Mouse (Mus musculus) stomach, postnatal 0 days (tissue): Measurements from ENCODE around the gene Pgm2. TPM values are rescaled to one million over a fixed set of nuclear protein-coding genes. Genes with fewer than 3 reads are reported as not detected.
A peak's percentile ranks its signal among the peaks of the same experiment; 100 is the strongest.

Source experiments
- ATAC-seq: fragments of 200-750 bp; cut with Nextera tagmentation; 2 replicates; pipeline ENCODE4 v1.8.0; 2017; ENCODE audit not compliant: low FRiP score, low TSS enrichment
- DNase-seq: peaks from one replicate; pipeline ENCODE4 v3.0.0-alpha.2; 2016; ENCODE audit warnings: low spot score
- H3K27ac ChIP-seq: fragments of 300-500 bp; sonication (generic); replicated peaks from 2 replicates; pipeline ENCODE4 v1.5.1; 2014; ENCODE audit warnings: mild to moderate bottlenecking, control low read depth
- H3K27me3 ChIP-seq: fragments of 300-500 bp; sonication (generic); 2 replicates; pipeline ENCODE4 v1.6.1; 2014; ENCODE audit warnings: low read length; ENCODE audit not compliant: control insufficient read depth, insufficient read depth
- H3K36me3 ChIP-seq: fragments of 300-500 bp; sonication (generic); 2 replicates; pipeline ENCODE4 v1.6.1; 2014; ENCODE audit warnings: low read length, mixed read lengths; ENCODE audit not compliant: control insufficient read depth, insufficient read depth
- H3K4me1 ChIP-seq: fragments of 300-500 bp; sonication (generic); replicated peaks from 2 replicates; pipeline ENCODE4 v1.6.1; 2014; ENCODE audit warnings: antibody characterized with exemption; ENCODE audit not compliant: control insufficient read depth, insufficient read depth
- H3K4me2 ChIP-seq: fragments of 300-500 bp; sonication (generic); replicated peaks from 2 replicates; pipeline ENCODE4 v1.6.1; 2014; ENCODE audit warnings: low read depth, mild to moderate bottlenecking, control low read depth, moderate library complexity
- H3K4me3 ChIP-seq: fragments of 300-500 bp; sonication (generic); 2 replicates; pipeline ENCODE4 v1.5.1; 2014; ENCODE audit warnings: low read depth, low read length, control low read depth
- H3K9ac ChIP-seq: fragments of 300-500 bp; sonication (generic); 2 replicates; pipeline ENCODE4 v1.6.1; 2014; ENCODE audit warnings: mild to moderate bottlenecking, low read length, control low read depth, mixed read lengths
- H3K9me3 ChIP-seq: fragments of 300-500 bp; sonication (generic); 2 replicates; pipeline ENCODE4 v1.6.1; 2016; ENCODE audit warnings: low read length; ENCODE audit not compliant: control insufficient read depth
- CTCF ChIP-seq: IDR thresholded peaks from 2 replicates; pipeline ENCODE4 v1.5.1; 2016; ENCODE audit warnings: antibody characterized with exemption, low read depth, mild to moderate bottlenecking, moderate library complexity
- EP300 ChIP-seq: optimal IDR thresholded peaks from 2 replicates; pipeline ENCODE3; 2016; ENCODE audit warnings: antibody characterized with exemption
- WGBS: fragments of 180-500 bp; shearing (Covaris S2); extraction: QIAGEN DNeasy Blood & Tissue Kit; methylation state at CpG from one replicate; pipeline ENCODE4 v1.1.7; 2014; 5-methylcytosine and 5-hydroxymethylcytosine counted together
- polyA plus RNA-seq: library from polyadenylated mRNA; unstranded; fragments of >200 nt; fragmentation: Nextera tagmentation; extraction: Ambion mirVana; gene quantifications from 2 replicates; pipeline ENCODE4 v1.2.1, GENCODE M21; 2015

Pgm2 gene
- polyA plus RNA-seq, 1 experiment from 2014 or later: 34.3 TPM

DNA sequence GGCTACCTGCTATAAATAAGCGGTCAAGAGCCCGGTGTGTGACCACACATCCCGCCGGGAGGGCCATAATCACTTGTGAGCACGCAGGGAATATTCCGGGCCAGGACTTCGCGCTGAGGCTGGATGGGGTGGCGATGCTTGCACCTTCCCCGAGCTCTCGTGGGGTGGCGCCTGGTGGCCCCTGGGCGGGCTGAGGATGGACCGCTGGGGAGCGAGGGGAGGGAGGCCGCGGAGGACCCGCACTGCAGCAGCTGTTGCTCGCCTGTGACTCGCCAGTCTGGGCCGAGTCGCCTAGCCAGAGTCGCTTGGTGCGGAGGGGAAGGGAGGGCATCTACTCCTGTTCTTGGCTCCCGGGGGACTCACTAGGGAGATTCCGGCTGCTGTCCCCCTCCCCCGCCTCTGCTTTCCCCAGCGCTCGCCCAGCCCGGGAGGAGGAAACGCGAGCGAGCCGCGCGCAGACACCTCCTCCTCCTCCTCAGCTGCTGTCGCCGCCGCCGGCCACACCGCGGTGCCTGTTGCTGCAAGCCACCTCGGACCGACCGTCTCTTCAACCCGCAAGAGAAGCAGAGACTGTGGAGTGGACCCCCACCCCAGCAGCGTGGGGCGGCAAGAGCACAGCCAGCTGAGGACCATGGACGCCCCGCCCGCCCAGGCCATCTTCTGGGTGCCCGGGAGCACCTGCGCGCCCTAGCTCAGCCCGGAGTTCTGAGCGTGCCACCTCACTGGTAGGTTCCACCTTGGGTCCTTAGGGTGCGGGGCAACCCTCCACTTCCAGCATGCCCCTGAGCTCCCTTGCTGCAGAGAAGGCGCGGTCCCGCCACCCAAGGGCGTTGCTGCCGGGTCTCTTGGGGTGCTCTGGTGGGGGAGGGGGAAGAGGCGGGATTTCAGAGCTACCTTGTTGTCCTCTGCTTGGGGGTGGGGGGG lies 67.3 kb downstream of the Pgm2 start:
- 0% methylated on average over 50 of the region's 63 CpGs for WGBS
- peak overlapping the region; percentile 71 for H3K9ac ChIP-seq
- H3K4me2 ChIP-seq: peak overlapping the region; percentile 99
- peak; percentile 68 for DNase-seq
- peak overlapping the region; percentile 75 for H3K4me3 ChIP-seq
- H3K9me3 ChIP-seq: no peaks in the 10 kb centered on the region
- no peaks in the 10 kb centered on the region; the same call in 1 of the 2 replicates for H3K4me1 ChIP-seq
- TF ChIP-seq CTCF (peak; percentile 55), EP300 (no peak)
- peak; percentile 71 for ATAC-seq
- H3K27me3 ChIP-seq: no peaks in the 10 kb centered on the region
- no peaks in the 10 kb centered on the region for H3K36me3 ChIP-seq
- peak overlapping the region; percentile 69 for H3K27ac ChIP-seq

DNA sequence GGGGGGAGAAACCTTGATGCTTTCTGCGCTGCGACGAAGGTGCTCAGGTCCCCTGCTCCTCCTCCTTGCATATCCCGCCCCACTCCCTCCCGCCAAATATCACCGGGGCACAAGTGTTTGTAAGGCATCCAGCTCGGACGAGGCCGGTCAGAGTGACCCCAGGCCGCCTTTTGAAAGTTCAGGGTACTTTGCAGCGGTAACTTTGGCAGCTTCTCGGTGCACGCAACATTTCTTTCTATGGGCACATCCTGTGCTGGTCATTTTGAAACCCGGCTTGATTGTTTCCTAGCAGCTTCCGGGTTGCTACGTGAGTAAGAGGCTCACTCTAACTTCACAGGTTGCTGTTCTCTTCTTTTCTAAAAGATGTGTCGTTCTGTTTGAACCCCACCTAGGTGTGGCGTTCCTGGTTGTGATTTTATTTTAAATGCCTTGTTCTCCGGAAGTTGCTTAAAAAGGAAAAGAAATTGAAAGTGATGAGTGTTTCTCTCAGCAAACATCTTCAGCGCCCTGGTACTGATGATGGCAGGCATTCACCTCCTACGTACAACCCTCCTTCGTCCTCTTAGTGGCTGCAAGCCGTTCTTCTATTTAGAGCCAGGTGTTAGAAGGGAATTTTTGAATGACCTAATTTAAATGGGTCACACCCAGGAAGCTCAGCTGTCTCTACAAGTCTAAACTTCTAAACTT lies 68.1 kb downstream of the Pgm2 start:
- Histone ChIP-seq H3K4me2 (peak overlapping the region; percentile 99), H3K9ac (peak overlapping the region; percentile 71), H3K27me3 (no peaks in the 10 kb centered on the region), H3K9me3 (no peaks in the 10 kb centered on the region), H3K36me3 (no peaks in the 10 kb centered on the region), H3K4me3 (peak overlapping the region; percentile 75), H3K27ac (no peak overlapping the region), H3K4me1 (no peaks in the 10 kb centered on the region; the same call in 1 of the 2 replicates)
- no peak for TF ChIP-seq CTCF
- TF ChIP-seq EP300: no peak
- ATAC-seq (no peak), DNase-seq (peak; percentile 31)
- WGBS: 1% methylated on average over 21 of the region's 23 CpGs

DNA sequence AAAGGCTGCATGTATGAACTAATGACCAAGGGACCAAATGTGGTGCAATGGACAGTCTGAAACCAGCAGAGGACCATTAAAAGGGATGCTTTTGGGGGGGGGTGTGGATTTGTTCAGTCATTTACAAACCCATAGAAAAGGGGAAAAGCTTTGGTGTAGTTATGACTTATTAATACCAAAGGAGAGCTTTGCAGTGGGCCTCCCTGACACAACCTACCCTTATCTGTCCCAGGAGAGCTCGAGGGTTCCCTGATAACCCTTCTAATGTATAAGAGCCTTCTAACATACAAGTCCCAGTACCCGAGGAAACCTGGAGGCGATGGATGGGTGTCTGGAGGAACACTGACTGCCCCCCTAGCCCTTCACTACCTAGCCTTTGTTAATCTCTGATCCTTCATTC lies 69.2 kb downstream of the Pgm2 start:
- H3K27me3 ChIP-seq: no peaks in the 10 kb centered on the region
- DNase-seq (no peak), ATAC-seq (no peak)
- no peaks in the 10 kb centered on the region for H3K9me3 ChIP-seq
- no peak overlapping the region for H3K4me2 ChIP-seq
- no peak overlapping the region for H3K4me3 ChIP-seq
- H3K9ac ChIP-seq: no peak overlapping the region
- 68% methylated on average over 3 of the region's 3 CpGs for WGBS
- no peak for TF ChIP-seq EP300
- no peak for TF ChIP-seq CTCF
- no peak overlapping the region for H3K27ac ChIP-seq
- no peaks in the 10 kb centered on the region; the same call in 1 of the 2 replicates for H3K4me1 ChIP-seq
- H3K36me3 ChIP-seq: no peaks in the 10 kb centered on the region

DNA sequence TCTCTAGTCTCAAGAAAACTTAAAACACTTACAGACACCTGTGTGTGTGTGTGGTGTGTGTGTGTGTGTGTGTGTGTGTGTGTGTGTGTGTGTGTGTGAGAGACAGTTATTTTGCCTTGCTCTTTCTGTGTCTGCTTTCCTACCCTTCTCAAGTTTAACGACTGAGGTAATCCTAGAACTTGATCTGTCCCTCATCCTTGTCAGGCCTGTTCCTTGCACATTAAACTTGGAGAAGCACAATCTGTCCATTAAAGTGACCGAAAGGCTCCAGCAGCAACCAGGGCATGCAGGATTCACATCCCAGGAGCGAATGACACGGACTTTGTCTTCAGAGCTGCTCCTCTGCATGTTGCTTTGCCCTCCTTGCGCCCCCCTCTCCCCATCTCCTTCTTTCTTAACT lies 69.8 kb downstream of the Pgm2 start:
- Histone ChIP-seq H3K9me3 (no peaks in the 10 kb centered on the region), H3K4me2 (no peak overlapping the region), H3K4me1 (no peaks in the 10 kb centered on the region; the same call in 1 of the 2 replicates), H3K9ac (no peak overlapping the region), H3K27ac (no peak overlapping the region), H3K36me3 (no peaks in the 10 kb centered on the region), H3K27me3 (no peaks in the 10 kb centered on the region), H3K4me3 (no peak overlapping the region)
- no peak for DNase-seq
- ATAC-seq: no peak
- TF ChIP-seq EP300: no peak
- no peak for TF ChIP-seq CTCF
- WGBS: 89% methylated on average over 5 of the region's 5 CpGs

DNA sequence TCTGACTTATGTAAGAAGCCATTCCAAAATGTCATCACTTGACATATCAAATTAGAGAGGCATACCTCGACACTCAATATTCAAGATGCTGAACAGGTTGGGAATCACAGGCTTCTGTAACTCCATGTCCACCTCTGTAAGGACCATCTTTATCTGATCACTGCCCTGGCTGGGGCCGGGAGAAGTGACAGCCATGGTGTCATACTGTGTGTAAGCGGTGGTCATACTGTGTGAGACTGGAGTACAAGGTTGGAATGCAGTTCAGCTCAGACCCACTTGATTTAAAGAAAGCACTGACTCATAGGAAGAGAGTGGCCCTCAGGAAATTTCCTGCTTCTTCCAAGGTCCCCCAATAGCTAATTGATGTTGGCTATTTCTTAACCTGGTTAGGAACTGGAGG lies 71.7 kb downstream of the Pgm2 start:
- H3K4me3 ChIP-seq: no peak overlapping the region
- DNase-seq: no peak
- H3K4me2 ChIP-seq: no peak overlapping the region
- H3K9ac ChIP-seq: no peak overlapping the region
- H3K4me1 ChIP-seq: no peaks in the 10 kb centered on the region; the same call in 1 of the 2 replicates
- ATAC-seq: no peak
- H3K36me3 ChIP-seq: no peaks in the 10 kb centered on the region
- no peak overlapping the region for H3K27ac ChIP-seq
- WGBS: 92% methylated on average over 3 of the region's 3 CpGs
- no peaks in the 10 kb centered on the region for H3K27me3 ChIP-seq
- TF ChIP-seq EP300: no peak
- H3K9me3 ChIP-seq: no peaks in the 10 kb centered on the region
